Mouse (Mus musculus) gastrocnemius, adult 8-10 months (tissue): Measurements from ENCODE around the gene Fam81a. TPM values are rescaled to one million over a fixed set of nuclear protein-coding genes. Genes with fewer than 3 reads are reported as not detected.

Experiments
- DNase-seq, 2 experiments: peaks; one replicate each; pipeline ENCODE4 v3.0.0; 2022; ENCODE audit warnings: low spot score in 2 of 2
- total RNA-seq, 4 experiments: library from RNA; stranded (reverse); gene quantifications; 2 replicates each; pipeline ENCODE4 v1.2.4; 2022

The Fam81a gene
- total RNA-seq: under 1 TPM; 0.68 to 0.97 (median 0.85) TPM

DNA sequence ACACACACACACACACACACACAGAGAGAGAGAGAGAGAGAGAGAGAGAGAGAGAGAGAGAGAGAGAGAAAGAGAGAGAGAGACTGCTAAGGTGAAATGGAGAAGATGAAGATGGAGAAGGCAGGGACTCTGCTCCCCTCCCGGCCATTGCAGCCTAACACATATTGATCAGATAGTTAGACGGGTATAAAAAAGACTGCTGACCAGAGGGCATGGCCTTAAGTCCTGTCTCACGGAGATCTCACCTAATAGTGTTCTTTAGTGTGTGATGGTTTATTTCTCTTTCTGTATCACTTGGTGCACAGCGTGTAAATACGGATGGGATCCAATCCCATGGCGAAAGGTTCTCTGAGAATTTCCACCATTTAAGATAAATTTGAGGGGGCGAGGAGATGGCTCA is at the start of gene Fam81a:
Gene Fam81a, minus strand, starts transcription at position 101 of the 400 bp plus-strand sequence.
- no peak for DNase-seq

DNA sequence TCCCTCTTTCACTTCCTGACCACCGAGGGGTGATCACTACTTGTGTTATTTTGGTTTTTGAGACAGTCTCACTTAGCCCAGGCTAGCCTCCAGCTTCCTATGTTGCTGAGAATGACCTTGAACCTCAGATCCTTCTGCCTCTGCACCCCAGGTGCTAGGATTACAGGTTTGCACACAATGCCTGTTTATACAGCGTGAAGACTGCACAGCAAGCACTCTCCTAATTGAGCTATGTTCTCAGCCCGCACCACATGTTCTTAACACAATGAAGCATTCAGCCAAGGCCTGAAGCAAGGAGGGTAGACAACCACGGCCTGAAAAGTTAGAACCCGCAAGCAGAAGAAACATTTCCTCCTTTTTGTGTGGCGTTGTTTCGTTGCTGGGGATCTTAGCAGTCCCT is 40.3 kb upstream of the Fam81a start:
- no peak for DNase-seq

DNA sequence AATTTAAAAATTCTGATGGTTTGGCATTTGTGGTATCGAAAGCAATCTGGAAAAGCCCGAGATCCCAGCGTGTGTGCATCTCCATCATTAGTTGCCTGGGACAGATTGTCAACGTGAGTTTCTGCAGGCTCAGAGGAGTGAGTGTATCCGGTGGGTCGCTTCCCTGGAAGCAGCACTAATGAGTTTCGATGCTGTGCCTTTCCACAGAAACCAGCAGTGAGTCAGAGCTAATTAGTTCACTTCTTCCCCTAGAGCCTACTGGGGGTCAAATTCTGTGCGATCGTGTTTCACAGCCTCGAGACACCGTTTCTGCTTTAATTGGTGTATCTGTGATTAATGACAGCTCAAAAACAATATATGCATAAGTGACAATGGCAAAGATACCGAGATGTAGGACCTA is 39.4 kb upstream of the Fam81a start:
- no peak for DNase-seq

DNA sequence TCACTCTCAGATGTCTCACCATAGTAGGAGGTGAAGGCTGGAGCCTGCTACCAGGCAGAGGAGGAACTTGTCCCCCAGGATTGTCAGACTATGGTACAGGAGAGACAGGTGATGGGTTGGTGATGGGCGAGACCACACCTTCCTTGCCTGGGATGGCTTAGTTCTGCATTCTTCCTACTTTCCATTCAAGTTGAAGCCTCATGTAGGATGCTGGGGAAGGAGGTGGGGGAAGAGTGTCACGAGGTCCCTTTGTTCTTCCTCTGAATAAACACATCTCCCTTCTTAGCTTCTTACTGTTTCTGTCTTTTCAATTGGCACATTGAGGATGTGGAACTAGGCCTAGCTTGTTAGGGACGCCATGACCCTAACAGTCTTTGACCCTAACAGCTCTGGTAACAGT is 33.9 kb upstream of the Fam81a start:
- no peak for DNase-seq

DNA sequence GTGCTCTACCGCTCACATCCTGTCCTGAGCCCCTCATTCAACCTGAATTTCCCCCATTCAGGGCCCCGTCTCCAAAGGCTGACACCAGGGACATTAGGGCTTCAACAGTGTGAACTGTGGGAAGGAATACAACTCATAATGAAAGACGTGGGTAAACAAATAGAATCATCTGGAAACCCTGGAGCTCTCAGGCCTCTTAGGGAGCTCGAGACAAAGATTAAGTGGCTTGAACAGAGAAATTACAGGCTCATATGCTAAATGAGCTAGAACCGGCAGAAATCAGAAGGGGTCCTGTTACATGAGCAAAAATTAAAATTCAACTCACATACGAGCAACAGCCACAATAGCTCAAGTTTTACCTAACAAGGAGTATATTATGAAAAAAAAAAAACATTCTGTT is 32.5 kb upstream of the Fam81a start:
- DNase-seq: no peak

DNA sequence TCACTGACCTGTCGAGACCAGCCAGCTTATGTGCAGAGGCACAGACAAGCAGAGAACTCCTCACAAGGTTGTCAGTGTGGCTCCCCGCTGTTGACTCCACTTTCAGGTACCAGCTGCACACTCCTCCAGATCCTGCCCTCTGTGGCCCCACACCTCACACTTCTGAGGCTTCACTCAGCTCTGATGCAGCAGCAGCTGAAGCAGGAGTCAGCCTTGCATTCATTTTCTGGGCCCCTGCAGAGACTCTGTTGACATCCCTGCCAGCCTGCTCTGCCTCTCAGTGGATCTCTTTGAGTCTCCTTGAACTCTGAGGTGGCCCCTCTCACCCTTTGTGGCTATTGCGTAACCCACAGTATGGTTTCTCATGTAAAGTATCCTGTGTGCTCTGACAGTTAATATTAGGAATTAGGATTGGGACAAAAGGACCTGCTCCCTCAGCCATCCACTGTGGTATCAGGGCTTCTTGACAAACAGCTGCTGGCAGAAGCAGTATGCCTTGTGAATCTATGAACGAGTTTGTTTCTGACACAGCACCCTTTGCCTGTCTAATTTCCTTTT is 32.0 kb upstream of the Fam81a start:
- DNase-seq: no peak

DNA sequence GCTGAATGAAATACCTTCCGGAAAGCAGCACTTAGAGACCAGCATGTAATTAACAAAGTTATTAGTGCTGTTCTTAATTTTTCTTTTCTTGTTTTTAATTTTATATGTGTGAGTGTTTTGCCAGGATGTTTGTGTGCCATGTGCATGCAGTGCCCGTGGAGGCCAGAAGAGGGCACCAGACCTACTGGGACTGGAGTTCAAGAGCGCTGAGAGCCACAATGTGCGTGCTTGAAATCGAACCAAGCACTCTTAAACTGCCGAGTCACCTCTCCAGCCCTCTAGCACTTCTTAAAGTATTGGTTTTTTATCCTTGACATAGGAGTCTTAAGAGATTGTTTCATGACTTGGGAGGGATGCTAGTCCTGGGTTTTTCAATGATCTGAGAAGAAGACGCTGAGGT is 26.6 kb upstream of the Fam81a start:
- DNase-seq: no peak

DNA sequence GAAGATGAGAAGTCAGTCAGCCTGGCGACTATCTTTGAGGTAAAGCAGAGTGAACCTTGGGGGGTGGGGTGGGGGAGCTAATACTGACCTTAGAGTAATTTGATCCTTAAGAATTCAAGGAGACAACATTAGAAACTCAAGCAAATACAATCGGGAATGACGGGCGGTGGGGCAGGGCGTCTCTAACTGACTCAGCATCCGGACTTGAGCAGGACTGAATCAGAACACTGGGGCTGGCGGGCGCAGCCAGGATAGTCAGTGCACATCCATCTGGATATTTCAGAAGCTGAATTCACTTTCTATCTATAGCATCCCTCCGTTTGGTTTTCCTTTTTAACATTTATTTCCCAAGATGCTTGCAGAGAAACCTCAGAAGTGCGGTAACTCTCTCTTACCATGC is 17.7 kb upstream of the Fam81a start:
- no peak for DNase-seq

DNA sequence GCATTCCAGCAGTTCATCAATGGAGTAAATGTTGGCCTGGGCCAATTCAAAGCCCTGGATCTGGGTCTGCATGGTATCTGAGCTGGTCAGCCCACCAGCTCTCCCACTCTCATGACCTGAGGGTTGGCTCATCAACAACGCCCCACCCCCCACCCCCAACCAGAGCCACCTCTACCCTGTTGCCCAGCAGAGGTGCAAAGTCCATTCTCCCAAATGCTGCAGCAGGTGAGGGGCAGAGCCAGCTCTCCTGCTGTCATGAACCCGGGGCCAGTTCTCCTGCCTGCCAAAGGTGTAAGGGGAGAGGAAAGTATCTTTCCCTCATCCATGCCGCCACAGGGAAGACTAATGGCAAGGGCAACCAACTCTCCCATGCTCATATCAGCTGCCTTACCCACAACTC is 5.3 kb upstream of the Fam81a start:
- DNase-seq: no peak

DNA sequence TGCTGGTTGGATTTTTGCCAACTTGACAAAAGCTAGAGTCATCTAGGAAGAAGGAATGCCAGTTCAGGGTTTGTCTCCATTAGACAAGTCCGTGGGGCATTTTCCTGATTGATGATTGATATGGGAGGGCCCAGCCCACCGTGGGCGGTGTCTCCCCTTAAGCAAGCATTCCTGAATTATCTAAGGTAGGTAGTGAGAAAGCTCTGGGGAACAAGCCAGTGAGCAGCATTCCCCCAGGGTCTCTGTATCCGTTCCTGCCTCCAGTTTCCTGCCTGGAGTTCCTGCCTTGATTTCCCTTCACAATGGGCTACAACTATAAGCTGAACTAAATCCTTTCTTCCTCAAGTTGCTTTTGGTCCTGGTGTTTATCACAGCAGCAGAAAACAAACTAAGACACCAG is 3.1 kb upstream of the Fam81a start:
- DNase-seq: no peak

DNA sequence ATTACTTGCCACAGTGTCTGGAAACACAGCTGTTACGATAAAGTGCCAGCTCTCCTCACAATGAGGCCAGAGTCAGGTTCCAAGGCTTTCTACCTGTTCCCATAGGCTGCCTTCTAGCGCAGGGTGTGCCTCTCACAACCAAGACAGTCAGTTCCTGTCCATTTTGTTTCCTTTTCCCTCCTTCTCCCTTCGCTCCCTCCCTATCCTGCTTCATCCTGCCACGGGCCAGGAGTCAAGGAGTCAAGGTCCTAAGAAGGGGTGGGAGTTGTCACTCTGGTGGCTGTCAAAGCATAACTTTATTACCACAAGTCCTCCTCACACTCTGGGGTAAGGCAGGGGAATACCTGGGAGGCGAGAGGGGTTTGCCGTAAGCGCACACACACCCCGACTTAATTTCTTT is 966 bp upstream of the Fam81a start:
- DNase-seq: no peak

DNA sequence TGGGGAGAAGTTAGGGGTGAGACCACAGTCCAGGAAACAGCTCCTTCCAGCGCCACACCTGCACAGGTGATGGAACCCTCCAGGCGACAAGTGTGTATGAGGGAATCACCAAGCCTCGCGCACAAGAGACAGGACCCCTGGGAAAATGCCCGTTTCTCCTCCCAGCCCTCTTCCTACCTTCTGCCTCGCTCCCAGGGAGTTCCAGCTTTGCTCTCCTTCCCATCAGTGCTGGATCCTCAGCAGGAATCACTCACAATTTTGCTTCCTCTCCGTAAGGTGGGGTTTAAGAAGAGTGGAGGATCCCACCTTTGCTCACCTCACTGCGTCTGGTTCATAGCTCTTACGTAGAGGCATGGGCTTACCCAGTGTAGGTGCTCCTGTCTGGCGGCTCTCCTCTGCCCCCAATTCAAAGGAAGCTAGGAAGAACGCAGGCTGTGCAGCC is 454 bp downstream of the Fam81a start:
- DNase-seq: no peak

DNA sequence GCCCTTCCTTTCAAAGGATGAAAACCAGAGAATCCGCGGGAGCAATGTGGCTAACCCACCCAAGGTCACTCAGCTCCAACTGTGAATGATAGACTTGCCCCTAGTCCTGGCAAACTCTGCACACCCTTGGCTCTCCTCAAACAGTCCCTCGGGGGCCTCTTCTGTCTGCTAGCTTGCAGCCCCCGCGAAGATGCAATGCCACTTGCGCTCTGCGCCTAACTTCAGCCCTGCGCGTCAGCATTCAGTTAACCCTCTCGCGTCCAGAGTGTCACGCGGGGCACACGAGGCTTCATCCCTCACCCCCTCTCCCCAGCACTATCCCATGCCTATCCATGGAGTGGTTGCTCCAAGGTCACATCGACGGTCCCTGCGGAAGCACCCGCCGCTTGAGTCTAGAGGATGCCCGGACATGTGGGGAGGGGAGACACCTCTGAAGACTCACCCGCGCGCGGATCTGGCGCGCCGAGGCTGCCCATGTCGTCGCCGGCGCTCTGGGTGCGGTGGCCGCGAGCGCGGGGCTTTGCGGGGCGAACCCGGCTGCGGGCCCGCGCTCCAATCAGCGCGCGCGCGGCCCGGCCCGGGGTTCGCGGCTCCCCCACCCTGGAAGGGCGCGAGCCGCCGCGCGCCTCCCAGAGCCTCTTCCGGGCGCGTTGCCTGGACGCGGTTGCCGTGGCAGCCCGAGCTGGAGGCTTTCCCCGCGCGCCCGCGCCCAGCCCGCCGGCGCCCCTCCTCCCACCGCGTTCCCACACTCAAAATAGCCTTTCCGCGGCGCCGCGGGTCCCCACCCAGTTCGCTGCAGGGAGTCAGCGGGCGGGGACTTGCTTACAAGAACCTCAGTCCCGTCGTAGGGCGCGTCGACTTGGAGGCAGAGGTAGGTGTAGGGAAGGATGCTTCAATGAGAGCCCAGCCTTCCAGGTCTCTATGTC is 1.2 kb downstream of the Fam81a start:
- DNase-seq: peak in 1 of 2 experiments; percentile 40

DNA sequence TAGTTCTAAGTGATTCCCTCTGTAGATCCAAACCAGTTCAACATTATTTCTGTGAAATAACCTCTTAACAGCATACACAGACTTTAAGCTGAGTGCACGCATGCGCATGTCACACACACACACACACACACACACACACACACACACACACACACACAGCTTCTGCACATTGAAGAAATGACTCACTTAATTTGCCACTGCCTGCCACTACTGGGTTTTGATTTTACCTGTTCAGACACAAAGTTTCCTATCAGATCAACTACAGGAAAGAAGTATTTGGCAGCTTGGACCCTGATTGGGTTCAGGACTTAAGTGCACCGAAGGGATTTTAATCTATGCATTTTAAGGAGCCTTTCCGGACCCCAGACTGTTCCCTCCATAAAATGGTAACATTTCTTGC is 2.0 kb downstream of the Fam81a start:
- no peak for DNase-seq

DNA sequence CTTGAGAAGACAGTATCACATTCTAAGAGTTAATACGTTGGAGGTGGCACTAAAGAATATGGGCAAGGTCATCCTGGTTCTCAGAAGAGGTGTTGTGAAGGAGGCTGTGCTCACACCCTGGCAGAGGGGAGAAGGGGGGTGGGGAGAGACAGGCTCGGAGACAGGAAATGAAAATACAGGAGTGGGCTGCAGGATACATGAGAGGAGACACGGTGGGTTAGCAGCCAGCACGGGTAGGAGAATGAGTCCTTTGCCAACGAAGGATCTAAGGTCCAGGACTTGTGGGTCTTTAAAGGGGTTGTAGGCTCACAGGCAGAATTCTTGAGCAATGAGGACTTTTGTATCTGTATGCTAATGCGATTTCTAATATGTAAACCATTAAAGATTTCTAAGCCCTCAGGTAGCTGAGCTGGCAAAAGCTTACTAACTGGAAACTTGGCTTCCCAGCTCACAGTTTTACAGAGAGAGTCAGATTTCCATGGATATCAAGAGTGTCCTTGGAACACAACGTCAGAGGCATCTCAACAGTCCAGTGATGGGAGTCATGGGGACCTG is 3.0 kb downstream of the Fam81a start:
- no peak for DNase-seq

DNA sequence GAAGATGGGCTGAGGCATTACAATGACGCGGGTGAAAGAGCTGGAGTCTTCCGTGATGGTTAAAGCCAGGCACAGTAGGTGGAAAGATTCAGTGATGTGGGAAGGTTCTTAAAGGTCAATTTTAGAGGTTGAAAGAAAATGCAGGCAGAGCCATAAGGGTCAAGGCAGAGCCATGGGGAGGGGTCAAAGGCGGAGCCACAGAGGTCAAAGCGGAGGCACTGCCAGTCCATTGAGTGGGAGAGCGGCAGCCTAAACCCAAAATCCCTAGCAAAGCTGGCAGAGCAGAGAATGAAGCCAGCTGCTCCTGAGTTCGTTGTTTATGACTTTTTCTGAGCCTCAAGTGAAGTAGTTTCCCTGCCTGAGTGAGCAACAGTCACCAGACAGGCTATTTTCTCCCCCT is 3.8 kb downstream of the Fam81a start:
- no peak for DNase-seq

DNA sequence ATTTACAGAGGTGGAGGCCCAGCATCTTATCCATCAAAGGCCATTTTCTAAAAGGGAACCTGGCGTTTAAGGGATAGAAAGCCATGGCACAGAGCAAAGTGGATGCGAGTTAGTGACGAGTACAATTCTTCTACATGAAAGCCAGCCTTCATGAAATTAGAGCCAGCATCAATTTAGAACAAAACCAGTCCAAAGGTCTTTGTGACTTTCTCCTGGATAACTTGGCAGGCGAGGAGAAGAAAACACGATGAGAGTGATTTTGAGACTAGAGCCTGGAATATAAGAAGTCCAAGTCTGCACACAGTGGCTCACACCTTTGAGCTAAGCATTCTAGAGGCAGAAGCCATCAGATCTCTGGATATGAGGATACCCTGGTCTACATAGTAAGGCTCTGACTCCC is 4.4 kb downstream of the Fam81a start:
- no peak for DNase-seq

DNA sequence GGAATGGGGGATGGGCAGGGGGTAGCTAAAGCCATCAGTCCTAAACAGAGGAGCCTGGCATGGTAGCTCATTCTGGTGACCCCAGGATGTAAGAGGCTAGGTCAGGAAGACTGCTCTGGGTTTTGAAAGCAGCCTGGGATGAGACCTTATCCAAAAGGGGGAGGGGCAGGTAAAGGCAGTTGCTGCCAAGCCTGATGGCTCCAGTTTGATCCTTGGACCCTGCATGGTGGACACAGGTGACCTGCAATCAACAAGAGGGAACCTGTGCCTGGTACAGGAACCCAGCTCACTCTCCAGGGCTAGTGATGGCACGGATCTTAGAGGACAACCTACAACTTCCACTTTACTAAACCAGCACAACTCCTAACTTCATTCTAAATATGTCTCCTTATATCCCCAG is 7.2 kb downstream of the Fam81a start:
- no peak for DNase-seq

DNA sequence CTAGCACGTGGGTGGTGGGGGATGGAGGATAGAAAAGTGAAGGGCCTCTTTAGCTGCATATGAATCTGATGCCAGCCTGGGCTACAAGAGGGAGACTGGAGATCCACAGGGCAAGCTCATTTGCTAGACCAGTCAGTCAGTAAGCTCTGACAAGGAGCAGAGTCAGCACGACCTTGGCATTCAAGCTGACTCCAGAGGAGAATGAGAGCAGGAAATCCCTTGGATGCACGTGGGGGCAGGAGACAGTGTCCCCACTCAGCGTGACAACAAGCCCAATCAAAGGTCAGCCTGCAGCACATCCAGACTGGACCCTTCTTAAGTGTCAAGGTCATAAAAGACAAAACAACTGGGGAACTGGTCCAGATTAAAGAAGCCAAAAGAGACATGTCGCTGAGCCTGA is 7.6 kb downstream of the Fam81a start:
- no peak for DNase-seq

DNA sequence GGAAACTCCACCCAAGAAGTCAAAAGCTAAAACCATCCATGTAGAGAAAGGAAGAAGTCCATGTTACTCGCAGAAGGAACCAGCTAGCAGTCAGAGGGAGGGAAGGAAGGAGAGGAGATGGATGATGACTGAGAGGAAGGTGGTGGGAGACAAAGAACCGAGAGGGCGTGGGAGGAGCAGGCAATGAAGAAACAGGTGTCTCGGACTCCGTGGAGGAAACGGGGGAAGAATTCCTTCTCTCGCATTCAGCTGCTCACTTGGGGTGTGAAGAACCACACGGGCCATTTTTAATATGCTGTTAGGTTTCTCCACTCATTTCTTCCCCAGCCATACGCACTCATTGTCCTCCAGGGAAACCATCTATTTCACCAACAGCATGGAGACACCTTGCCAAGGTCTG is 8.1 kb downstream of the Fam81a start:
- no peak for DNase-seq

DNA sequence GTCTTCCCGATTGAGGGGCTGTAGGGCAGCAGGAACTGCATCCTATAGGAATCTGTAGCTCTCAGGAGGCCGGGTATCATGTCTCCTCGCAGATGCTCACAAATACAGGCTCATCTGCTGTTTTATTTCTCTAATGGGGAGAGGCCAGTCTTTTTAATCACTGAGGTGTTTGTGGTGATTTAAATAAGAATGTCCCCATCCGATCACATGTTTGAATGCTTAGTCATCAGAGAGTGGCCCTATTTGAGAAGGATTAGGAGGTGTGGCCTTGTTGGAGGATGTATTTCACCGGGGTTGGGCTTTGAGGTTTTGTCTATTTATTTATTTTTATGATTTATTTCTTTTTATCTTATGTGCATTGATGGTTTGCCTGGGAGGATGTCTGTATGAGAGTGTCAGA is 11.6 kb downstream of the Fam81a start:
- no peak for DNase-seq

DNA sequence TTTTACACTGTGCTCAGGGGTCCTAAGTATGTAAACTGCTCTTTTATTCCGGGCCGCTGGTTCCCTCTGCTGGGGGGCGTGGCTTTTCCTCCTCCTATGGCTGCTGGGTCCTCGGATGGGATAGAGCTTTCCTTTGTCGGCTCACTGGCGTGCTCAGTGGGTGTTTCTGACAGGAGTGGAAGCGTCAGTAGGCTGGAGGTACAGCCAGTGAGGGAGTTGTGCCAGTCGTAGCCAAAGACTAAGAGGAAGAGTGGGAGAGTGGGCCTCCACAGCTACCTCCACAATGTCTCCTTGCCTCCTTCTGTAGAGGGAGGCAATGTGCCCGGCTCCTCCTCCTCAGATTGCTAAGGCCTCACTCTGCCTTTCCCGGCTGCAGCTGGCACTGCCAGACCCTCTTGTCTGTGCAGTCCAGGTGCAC is 30.5 kb downstream of the Fam81a start:
- DNase-seq: no peak

DNA sequence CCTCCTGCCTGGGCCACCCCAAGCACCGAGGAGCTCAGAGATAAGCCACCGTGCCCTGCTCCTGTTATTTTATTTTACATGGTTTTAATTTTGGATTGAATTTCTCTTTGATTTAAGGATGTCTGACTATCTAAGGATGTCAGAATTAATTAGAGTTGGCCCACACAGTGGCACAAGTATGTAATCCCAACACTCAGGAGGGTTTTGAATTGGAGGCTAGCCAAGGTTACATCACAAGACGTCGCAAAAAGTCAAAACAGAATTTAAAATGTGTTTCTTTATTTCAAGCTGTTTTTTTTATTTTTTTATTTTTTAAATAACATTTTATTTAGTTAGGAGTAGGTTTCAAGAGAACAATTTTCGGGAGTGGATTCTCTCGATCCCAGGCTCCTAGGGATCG is 31.5 kb downstream of the Fam81a start:
- no peak for DNase-seq
